Mouse (Mus musculus): Measurements from ENCODE around the gene Tiam1. TPM values are rescaled to one million over a fixed set of nuclear protein-coding genes. Genes with fewer than 3 reads are reported as not detected.

Tiam1 gene
- polyA plus RNA-seq, 1 experiment from 2014 or later: 15.7 TPM

DNA sequence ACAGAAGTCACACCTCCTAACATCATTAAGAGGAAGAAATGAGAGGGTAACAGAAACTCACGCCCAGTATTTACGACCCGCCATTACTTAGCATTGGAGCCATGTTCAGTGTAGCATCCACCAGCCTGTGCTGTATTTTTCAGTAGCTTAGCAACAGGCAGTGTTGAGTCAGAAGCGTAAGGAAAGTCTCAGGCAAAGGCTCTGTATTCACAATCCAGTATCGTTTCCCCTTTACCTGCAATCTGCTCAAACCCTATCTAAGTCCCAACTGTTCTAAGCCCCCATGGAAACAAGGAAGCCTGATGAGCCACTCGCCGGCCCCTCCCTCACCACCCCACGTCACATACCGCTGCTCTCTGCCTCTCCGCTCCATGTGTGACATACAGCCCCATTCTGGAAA lies 100.7 kb downstream of the Tiam1 start:
- no peak overlapping the region for H3K4me2 ChIP-seq (replicated peaks)
- no peaks in the 10 kb centered on the region for H3K9me3 ChIP-seq
- no peaks in the 10 kb centered on the region for H3K36me3 ChIP-seq
- H3K27me3 ChIP-seq (replicated peaks): no peaks in the 10 kb centered on the region
- WGBS: 82% methylated on average over 10 of the region's 10 CpGs
- H3K9ac ChIP-seq: no peak overlapping the region
- H3K4me3 ChIP-seq: no peak overlapping the region
- no peak for ATAC-seq (ENCODE audit: low FRiP score, low read depth)
- no peaks in the 10 kb centered on the region for H3K4me1 ChIP-seq
- H3K27ac ChIP-seq: no peak overlapping the region

DNA sequence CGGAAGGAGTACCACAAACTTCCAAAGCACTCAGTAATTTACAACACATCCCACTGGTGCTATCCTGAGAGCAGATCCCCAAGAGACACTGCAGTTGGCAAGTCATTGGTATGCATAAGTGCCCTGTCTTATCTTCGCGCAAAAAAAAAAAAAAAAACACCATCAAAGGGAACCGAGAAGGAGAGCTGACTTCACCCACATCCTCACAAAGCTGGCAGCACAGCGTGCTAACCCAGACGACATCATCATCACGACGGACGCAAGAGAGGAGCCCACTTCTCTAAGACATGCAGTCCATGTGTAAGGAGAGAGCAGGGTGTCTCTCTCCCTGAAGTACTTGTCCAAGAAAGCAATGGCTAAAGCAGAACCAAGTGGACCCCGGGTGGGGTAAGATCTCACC lies 101.2 kb downstream of the Tiam1 start:
- no peak for ATAC-seq (ENCODE audit: low FRiP score, low read depth)
- Histone ChIP-seq H3K27me3 (replicated peaks) (no peaks in the 10 kb centered on the region), H3K4me3 (no peak overlapping the region), H3K4me1 (no peaks in the 10 kb centered on the region), H3K4me2 (replicated peaks) (no peak overlapping the region), H3K9me3 (no peaks in the 10 kb centered on the region), H3K9ac (no peak overlapping the region), H3K27ac (no peak overlapping the region), H3K36me3 (no peaks in the 10 kb centered on the region)
- WGBS: 87% methylated on average over 10 of the region's 10 CpGs

GRCm38 (mm10) chr16:90040771-90041364 lies 102.7 kb downstream of the Tiam1 start:
- Histone ChIP-seq H3K4me1 (no peaks in the 10 kb centered on the region), H3K9me3 (no peaks in the 10 kb centered on the region), H3K4me3 (no peak overlapping the region), H3K27ac (no peak overlapping the region), H3K9ac (no peak overlapping the region), H3K27me3 (replicated peaks) (no peaks in the 10 kb centered on the region), H3K4me2 (replicated peaks) (no peak overlapping the region), H3K36me3 (no peaks in the 10 kb centered on the region)
- WGBS: 72% methylated on average over 8 of the region's 8 CpGs
- ATAC-seq (ENCODE audit: low FRiP score, low read depth): no peak

GRCm38 (mm10) chr16:90035595-90036110 lies 107.9 kb downstream of the Tiam1 start:
- Histone ChIP-seq H3K36me3 (no peaks in the 10 kb centered on the region), H3K4me3 (no peak overlapping the region), H3K9ac (no peak overlapping the region), H3K27me3 (replicated peaks) (no peaks in the 10 kb centered on the region), H3K9me3 (no peaks in the 10 kb centered on the region), H3K27ac (no peak overlapping the region), H3K4me1 (no peaks in the 10 kb centered on the region), H3K4me2 (replicated peaks) (no peak overlapping the region)
- peak; percentile 8; the same call in 1 of the 2 replicates for ATAC-seq (ENCODE audit: low FRiP score, low read depth)
- 77% methylated on average over 10 of the region's 10 CpGs for WGBS

- H3K9ac ChIP-seq: no peak overlapping the region
- H3K4me3 ChIP-seq: no peak overlapping the region
- H3K4me1 ChIP-seq: no peaks in the 10 kb centered on the region
- no peaks in the 10 kb centered on the region for H3K27me3 ChIP-seq (replicated peaks)
- no peak overlapping the region for H3K4me2 ChIP-seq (replicated peaks)
- WGBS: 92% methylated on average over 14 of the region's 14 CpGs
- no peak overlapping the region for H3K27ac ChIP-seq
- ATAC-seq (ENCODE audit: low FRiP score, low read depth): no peak
- H3K36me3 ChIP-seq: no peaks in the 10 kb centered on the region
- no peaks in the 10 kb centered on the region for H3K9me3 ChIP-seq
These were observed 113.2 kb downstream of the Tiam1 start for GRCm38 (mm10) chr16:90030355-90030754.

DNA sequence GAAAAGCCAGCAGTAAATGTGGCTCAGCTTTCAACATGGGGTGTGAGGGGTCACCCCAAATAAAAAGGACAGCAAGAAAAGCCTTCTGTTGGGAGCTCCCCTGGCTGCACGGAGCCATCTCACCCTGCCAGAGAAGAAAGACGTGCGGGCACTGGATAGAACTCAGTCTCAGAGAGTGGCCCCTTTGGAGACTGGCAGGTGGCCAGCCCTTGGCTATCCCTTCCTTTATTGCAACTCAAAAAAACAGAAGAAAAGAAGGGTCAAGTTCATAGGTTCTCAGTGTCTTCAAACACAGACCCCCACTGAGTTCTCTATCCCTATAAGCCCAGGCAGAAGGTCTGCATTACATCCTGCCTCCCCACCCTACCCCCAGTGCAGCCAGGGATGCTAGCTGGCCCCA lies 115.7 kb downstream of the Tiam1 start:
- no peak overlapping the region for H3K9ac ChIP-seq
- H3K27me3 ChIP-seq (replicated peaks): no peaks in the 10 kb centered on the region
- no peaks in the 10 kb centered on the region for H3K4me1 ChIP-seq
- H3K9me3 ChIP-seq: no peaks in the 10 kb centered on the region
- ATAC-seq (ENCODE audit: low FRiP score, low read depth): no peak
- WGBS: 80% methylated on average over 3 of the region's 3 CpGs
- no peak overlapping the region for H3K27ac ChIP-seq
- no peaks in the 10 kb centered on the region for H3K36me3 ChIP-seq
- no peak overlapping the region for H3K4me3 ChIP-seq
- H3K4me2 ChIP-seq (replicated peaks): no peak overlapping the region

DNA sequence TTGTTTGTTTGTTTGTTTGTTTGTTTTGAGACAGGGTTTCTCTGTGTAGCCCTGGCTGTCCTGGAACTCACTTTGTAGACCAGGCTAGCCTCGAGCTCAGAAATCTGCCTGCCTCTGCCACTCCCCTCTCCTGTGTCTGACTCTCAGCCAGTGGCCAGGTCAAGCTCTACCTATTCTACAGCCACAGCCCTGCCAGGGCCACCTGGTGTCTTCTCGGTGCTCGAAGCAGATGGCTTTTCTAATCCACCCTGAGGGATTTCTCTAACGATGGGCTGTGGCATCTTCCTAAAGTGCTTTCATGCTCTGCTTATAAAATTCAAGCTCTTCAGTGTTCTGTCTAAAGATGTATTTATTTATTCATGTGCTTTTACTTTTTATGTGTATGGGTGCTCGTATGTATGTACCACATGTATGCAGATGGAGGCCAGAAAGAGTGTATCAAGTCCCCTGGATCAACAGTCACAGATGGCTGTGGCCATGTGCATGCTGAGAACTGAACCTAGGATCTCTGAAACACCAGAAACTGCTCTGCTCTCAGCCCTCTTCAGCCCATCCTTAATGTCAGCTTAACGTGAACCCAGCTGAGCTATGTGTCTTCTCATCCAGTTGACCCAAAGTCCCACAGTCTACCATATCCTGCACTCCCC lies 117.9 kb downstream of the Tiam1 start:
- Histone ChIP-seq H3K9ac (no peak overlapping the region), H3K4me3 (no peak overlapping the region), H3K4me1 (0 out of 2 replicates have a peak, but pooled peaks cover 3% of the 10 kb centered on the region), H3K9me3 (no peaks in the 10 kb centered on the region), H3K27me3 (replicated peaks) (no peaks in the 10 kb centered on the region), H3K36me3 (no peaks in the 10 kb centered on the region), H3K4me2 (replicated peaks) (no peak overlapping the region), H3K27ac (no peak overlapping the region)
- no peak for ATAC-seq (ENCODE audit: low FRiP score, low read depth)
- WGBS: 89% methylated on average over 6 of the region's 6 CpGs

DNA sequence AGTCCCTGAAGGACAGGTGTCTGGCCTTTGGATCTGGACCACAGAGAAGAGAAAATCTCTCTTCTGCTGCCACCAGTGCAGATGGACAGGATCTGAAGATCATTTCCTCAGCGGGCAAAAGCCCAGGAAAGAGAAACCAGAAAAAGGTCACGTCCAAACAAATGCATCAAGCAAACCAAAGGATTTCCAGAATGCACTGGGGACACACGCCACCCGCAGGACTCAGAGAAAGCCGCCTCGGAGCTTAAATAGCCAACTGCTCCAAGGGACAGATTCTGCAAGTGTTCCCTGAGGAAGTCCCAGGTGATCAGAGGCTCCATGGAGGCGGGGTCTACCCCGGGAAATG lies 119.9 kb downstream of the Tiam1 start:
- no peaks in the 10 kb centered on the region for H3K9me3 ChIP-seq
- 94% methylated on average over 8 of the region's 8 CpGs for WGBS

DNA sequence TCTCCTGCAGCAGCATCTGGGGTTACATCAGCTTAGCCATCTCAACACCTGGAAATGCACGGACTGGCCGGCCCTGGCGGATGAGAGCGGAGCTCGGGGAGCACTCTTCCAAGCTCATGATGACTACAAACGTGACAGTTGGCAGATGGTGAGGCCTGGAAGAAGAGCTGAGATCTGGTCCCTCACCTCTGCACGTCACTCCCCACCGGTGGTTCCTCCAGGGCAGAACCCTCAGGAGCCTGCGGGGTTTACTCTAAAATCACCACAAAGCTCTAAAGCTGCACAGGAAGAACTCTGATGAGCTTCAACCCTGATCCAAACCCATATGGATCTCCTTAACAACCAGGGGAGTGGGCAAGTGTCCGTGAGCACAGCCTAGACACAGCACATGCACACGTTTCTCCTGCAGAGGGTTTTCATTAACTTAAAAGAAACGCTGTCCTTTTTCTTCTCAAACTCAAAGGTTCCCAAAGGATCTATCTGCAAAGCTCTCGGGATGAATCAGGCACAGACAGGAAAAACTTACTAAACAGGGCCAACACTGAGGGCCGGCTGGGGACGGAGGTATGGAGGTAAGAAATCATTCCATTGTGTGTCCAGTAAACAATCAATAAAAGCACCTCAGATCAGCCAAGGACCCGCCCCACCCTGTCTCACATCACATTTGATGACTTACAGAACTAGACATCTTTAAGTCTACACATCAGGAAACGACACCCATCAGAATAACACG lies 120.5 kb downstream of the Tiam1 start:
- ATAC-seq (ENCODE audit: low FRiP score, low read depth): no peak
- no peaks in the 10 kb centered on the region for H3K27me3 ChIP-seq (replicated peaks)
- 0 out of 2 replicates have a peak, but pooled peaks cover 7% of the 10 kb centered on the region for H3K4me1 ChIP-seq
- no peaks in the 10 kb centered on the region for H3K36me3 ChIP-seq
- H3K27ac ChIP-seq: no peak overlapping the region
- H3K4me3 ChIP-seq: no peak overlapping the region
- H3K4me2 ChIP-seq (replicated peaks): no peak overlapping the region
- H3K9me3 ChIP-seq: no peaks in the 10 kb centered on the region
- 82% methylated on average over 18 of the region's 18 CpGs for WGBS
- no peak overlapping the region for H3K9ac ChIP-seq

More for the DNA sequence above, 119.9 kb downstream of the Tiam1 start:
- no peak overlapping the region for H3K4me2 ChIP-seq (replicated peaks)
- no peak overlapping the region for H3K27ac ChIP-seq
- no peak overlapping the region for H3K9ac ChIP-seq
- ATAC-seq (ENCODE audit: low FRiP score, low read depth): no peak
- H3K36me3 ChIP-seq: no peaks in the 10 kb centered on the region
- no peak overlapping the region for H3K4me3 ChIP-seq
- H3K4me1 ChIP-seq: 0 out of 2 replicates have a peak, but pooled peaks cover 7% of the 10 kb centered on the region
- no peaks in the 10 kb centered on the region for H3K27me3 ChIP-seq (replicated peaks)

- H3K4me3 ChIP-seq: no peak overlapping the region
- no peak overlapping the region for H3K27ac ChIP-seq
- 0 out of 2 replicates have a peak, but pooled peaks cover 2% of the 10 kb centered on the region for H3K9me3 ChIP-seq
- WGBS: 80% methylated on average over 4 of the region's 4 CpGs
- no peaks in the 10 kb centered on the region for H3K27me3 ChIP-seq (replicated peaks)
- H3K4me1 ChIP-seq: 0 out of 2 replicates have a peak, but pooled peaks cover 11% of the 10 kb centered on the region
- no peaks in the 10 kb centered on the region for H3K36me3 ChIP-seq
- H3K9ac ChIP-seq: no peak overlapping the region
- ATAC-seq (ENCODE audit: low FRiP score, low read depth): no peak
- no peak overlapping the region for H3K4me2 ChIP-seq (replicated peaks)
These were observed 127.5 kb downstream of the Tiam1 start for GRCm38 (mm10) chr16:90016046-90016445.

DNA sequence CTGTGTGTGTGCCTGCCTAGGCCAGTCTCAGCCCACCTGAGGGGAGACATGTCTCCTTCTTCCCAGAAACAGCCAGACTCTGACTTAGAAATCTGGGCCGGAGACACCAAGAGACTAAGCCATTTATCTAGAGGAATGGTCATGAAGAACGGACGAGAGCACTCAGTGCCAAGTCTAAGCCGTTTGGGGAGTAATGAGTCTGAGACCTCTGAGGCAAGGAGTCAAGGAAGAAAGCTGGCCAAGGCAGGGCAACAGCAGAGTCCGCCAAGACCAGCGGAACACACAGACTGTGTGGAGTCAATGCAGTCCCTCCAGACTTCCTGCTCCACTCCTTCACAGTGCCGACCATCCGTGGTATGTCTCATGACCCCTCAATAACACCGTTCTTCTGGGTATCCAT lies 129.0 kb downstream of the Tiam1 start:
- H3K4me3 ChIP-seq: no peak overlapping the region
- H3K9ac ChIP-seq: no peak overlapping the region
- H3K4me1 ChIP-seq: 0 out of 2 replicates have a peak, but pooled peaks cover 4% of the 10 kb centered on the region
- H3K4me2 ChIP-seq (replicated peaks): no peak overlapping the region
- no peaks in the 10 kb centered on the region for H3K36me3 ChIP-seq
- WGBS: 88% methylated on average over 9 of the region's 9 CpGs
- no peak for ATAC-seq (ENCODE audit: low FRiP score, low read depth)
- H3K27me3 ChIP-seq (replicated peaks): no peaks in the 10 kb centered on the region
- H3K27ac ChIP-seq: no peak overlapping the region
- H3K9me3 ChIP-seq: 0 out of 2 replicates have a peak, but pooled peaks cover 2% of the 10 kb centered on the region

- H3K4me2 ChIP-seq (replicated peaks): no peak overlapping the region
- no peaks in the 10 kb centered on the region for H3K27me3 ChIP-seq (replicated peaks)
- H3K4me3 ChIP-seq: no peak overlapping the region
- no peak overlapping the region for H3K27ac ChIP-seq
- no peak overlapping the region for H3K9ac ChIP-seq
- H3K36me3 ChIP-seq: no peaks in the 10 kb centered on the region
- WGBS: 72% methylated on average over 32 of the region's 32 CpGs
- ATAC-seq (ENCODE audit: low FRiP score, low read depth): no peak
- 0 out of 2 replicates have a peak, but pooled peaks cover 4% of the 10 kb centered on the region for H3K4me1 ChIP-seq
- 0 out of 2 replicates have a peak, but pooled peaks cover 2% of the 10 kb centered on the region for H3K9me3 ChIP-seq
These were observed 131.9 kb downstream of the Tiam1 start for GRCm38 (mm10) chr16:90011521-90012181.

Measured in neural tube, embryonic 12.5 days (tissue).